12 mouse cellular contexts compared by ENCODE assay signal in genomic region chr8:127768311-127768710, GRCm38 (mm10).
"Had no signal": no experiment of that assay in that cellular context is flagged by ENCODE, and none has a peak within 500 bp of the region (broad histone marks: within the 10 kb centered on the region; RNA-seq: fewer than 3 reads in every experiment).

No protein-coding gene starts in this region.

- ATAC-seq: liver, embryonic 12.5 days had no signal

- H3K4me3 ChIP-seq: left cerebral cortex, adult 2 months; limb, embryonic 10.5 days; liver, embryonic 12.5 days; lung, embryonic 15.5 days; megakaryocyte, embryonic 14.5 days; midbrain, embryonic 12.5 days; neural tube, embryonic 13.5 days had no signal

- DNase-seq: kidney, postnatal 14 days; lung, postnatal 14 days; thymus, postnatal 4 days had no signal

- H3K27ac ChIP-seq: left cerebral cortex, adult 2 months; limb, embryonic 10.5 days; liver, embryonic 12.5 days; lung, embryonic 15.5 days; macrophage; midbrain, embryonic 12.5 days; stomach, postnatal 0 days had no signal

- H3K27me3 ChIP-seq: liver, embryonic 12.5 days; lung, embryonic 15.5 days; midbrain, embryonic 12.5 days; neural tube, embryonic 13.5 days had no signal

- H3K36me3 ChIP-seq: limb, embryonic 10.5 days; liver, embryonic 12.5 days; lung, embryonic 15.5 days; midbrain, embryonic 12.5 days; neural tube, embryonic 13.5 days had no signal

- H3K9me3 ChIP-seq: limb, embryonic 10.5 days; liver, embryonic 12.5 days; lung, embryonic 15.5 days; midbrain, embryonic 12.5 days had no signal

- H3K4me2 ChIP-seq: liver, embryonic 12.5 days; lung, embryonic 15.5 days; midbrain, embryonic 12.5 days; neural tube, embryonic 13.5 days had no signal

- H3K9ac ChIP-seq: liver, embryonic 12.5 days; lung, embryonic 15.5 days; midbrain, embryonic 12.5 days; neural tube, embryonic 13.5 days had no signal

- H3K4me1 ChIP-seq: limb, embryonic 10.5 days; liver, embryonic 12.5 days; lung, embryonic 15.5 days; megakaryocyte, embryonic 14.5 days; midbrain, embryonic 12.5 days had no signal
